Mouse (Mus musculus) limb, embryonic 13.5 days (tissue): ENCODE results near the gene Inpp5a. TPM values are rescaled to one million over a fixed set of nuclear protein-coding genes. Genes with fewer than 3 reads are reported as not detected.

Source experiments
- ATAC-seq: fragments of 200-750 bp; cut with Nextera tagmentation; 2 replicates; pipeline ENCODE4 v1.8.0; 2017; ENCODE audit warnings: low read depth, moderate number of reproducible peaks, moderate TSS enrichment; ENCODE audit not compliant: low FRiP score
- H3K27ac ChIP-seq: fragments of 300-500 bp; sonication (generic); 2 replicates; pipeline ENCODE4 v1.5.1; 2015; ENCODE audit warnings: inconsistent platforms, mild to moderate bottlenecking, moderate library complexity
- H3K27me3 ChIP-seq: fragments of 300-500 bp; sonication (generic); 2 replicates; pipeline ENCODE4 v1.6.1; 2015; ENCODE audit warnings: mild to moderate bottlenecking, inconsistent platforms
- H3K36me3 ChIP-seq: fragments of 300-500 bp; sonication (generic); 2 replicates; pipeline ENCODE4 v1.6.1; 2015; ENCODE audit warnings: inconsistent platforms, mild to moderate bottlenecking, moderate library complexity
- H3K4me1 ChIP-seq: fragments of 300-500 bp; sonication (generic); 2 replicates; pipeline ENCODE4 v1.6.1; 2015; ENCODE audit warnings: inconsistent platforms
- H3K4me2 ChIP-seq: fragments of 300-500 bp; sonication (generic); replicated peaks from 2 replicates; pipeline ENCODE4 v1.6.1; 2015; ENCODE audit warnings: inconsistent platforms, mild to moderate bottlenecking, moderate library complexity
- H3K4me3 ChIP-seq: fragments of 300-500 bp; sonication (generic); 2 replicates; pipeline ENCODE4 v1.5.1; 2015; ENCODE audit warnings: moderate library complexity, mild to moderate bottlenecking, inconsistent platforms
- H3K9ac ChIP-seq: fragments of 300-500 bp; sonication (generic); 2 replicates; pipeline ENCODE4 v1.6.1; 2015; ENCODE audit warnings: mild to moderate bottlenecking, inconsistent platforms
- H3K9me3 ChIP-seq: fragments of 300-500 bp; sonication (generic); 2 replicates; pipeline ENCODE4 v1.6.1; 2016; ENCODE audit warnings: inconsistent platforms
- WGBS: fragments of 180-500 bp; shearing (Covaris S2); methylation state at CpG from one replicate; pipeline ENCODE4 v1.1.7; 2015; 5-methylcytosine and 5-hydroxymethylcytosine counted together
- polyA plus RNA-seq: library from polyadenylated mRNA; unstranded; fragments of >200 nt; fragmentation: Nextera tagmentation; extraction: Ambion mirVana; gene quantifications from 2 replicates; pipeline ENCODE4 v1.2.1, GENCODE M21; 2015

The Inpp5a gene
- polyA plus RNA-seq, 1 experiment from 2014 or later, result 25.2 TPM

DNA sequence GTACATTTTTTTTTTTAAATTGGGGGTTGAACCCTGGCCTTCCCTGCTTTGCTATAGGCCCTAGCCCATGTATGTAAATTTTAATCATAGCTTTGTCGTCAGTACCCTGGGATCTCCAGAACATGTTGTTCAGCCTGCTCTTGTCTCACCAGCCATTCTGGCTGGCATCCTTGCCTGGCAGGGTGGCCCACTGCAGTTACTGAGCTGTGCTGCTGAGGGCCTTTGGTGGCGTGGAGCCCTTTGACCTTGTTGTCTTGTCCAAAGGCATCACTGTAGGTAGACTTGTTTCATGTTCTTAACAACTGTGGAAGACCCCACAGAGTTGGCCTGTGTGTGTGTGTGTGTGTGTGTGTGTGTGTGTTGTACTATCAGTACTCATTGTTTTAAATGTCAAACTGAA lies 3.2 kb downstream of the Inpp5a start:
- WGBS, result 80% methylated on average over 2 of the region's 2 CpGs
- Histone ChIP-seq H3K27me3 (no peaks in the 10 kb centered on the region), H3K4me1 (peaks cover 45% of the 10 kb centered on the region), H3K27ac (no peak overlapping the region), H3K36me3 (no peaks in the 10 kb centered on the region), H3K4me2 (no peak overlapping the region), H3K4me3 (no peak overlapping the region), H3K9me3 (no peaks in the 10 kb centered on the region), H3K9ac (no peak overlapping the region)
- no peak for ATAC-seq

GRCm38 (mm10) chr7:139392691-139393235 lies 3.9 kb downstream of the Inpp5a start:
- Histone ChIP-seq H3K4me3 (no peak overlapping the region), H3K9ac (no peak overlapping the region), H3K4me2 (0 out of 2 replicates have a peak overlapping the region, but pooled peaks have one; percentile 1), H3K36me3 (no peaks in the 10 kb centered on the region), H3K27ac (no peak overlapping the region), H3K4me1 (peaks cover 47% of the 10 kb centered on the region), H3K9me3 (no peaks in the 10 kb centered on the region), H3K27me3 (no peaks in the 10 kb centered on the region)
- WGBS, result 67% methylated on average over 6 of the region's 6 CpGs
- no peak for ATAC-seq

GRCm38 (mm10) chr7:139397521-139397920 lies 8.6 kb downstream of the Inpp5a start:
- Histone ChIP-seq H3K4me1 (peaks cover 34% of the 10 kb centered on the region), H3K36me3 (no peaks in the 10 kb centered on the region), H3K27me3 (no peaks in the 10 kb centered on the region), H3K27ac (no peak overlapping the region), H3K9ac (no peak overlapping the region), H3K4me2 (no peak overlapping the region), H3K9me3 (no peaks in the 10 kb centered on the region), H3K4me3 (no peak overlapping the region)
- 44% methylated on average over 8 of the region's 8 CpGs for WGBS
- no peak for ATAC-seq

DNA sequence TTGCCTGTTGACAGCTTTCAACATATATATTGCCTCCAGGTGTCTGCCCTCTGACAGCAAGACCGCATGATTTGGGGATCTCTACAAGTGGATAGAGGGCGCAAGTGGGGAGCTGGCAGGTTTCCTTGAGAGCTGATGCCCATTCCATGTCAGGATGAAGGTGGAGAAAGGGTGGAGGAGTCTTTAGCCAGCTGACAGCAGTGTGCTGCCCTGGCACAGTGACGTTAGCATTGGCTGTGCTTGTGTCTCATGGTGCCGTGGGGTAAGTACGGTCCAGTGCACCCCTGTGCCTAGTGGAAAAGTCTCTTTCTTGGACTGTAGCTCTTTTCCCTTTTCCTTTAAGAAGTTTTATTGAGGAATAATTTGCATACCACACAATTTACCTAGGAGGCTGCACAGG lies 9.2 kb downstream of the Inpp5a start:
- no peak overlapping the region for H3K4me3 ChIP-seq
- H3K27ac ChIP-seq, result no peak overlapping the region
- H3K9me3 ChIP-seq, result no peaks in the 10 kb centered on the region
- no peaks in the 10 kb centered on the region for H3K36me3 ChIP-seq
- H3K9ac ChIP-seq, result no peak overlapping the region
- peaks cover 28% of the 10 kb centered on the region for H3K4me1 ChIP-seq
- ATAC-seq, result no peak
- 81% methylated on average over 5 of the region's 5 CpGs for WGBS
- H3K4me2 ChIP-seq, result no peak overlapping the region
- H3K27me3 ChIP-seq, result no peaks in the 10 kb centered on the region

DNA sequence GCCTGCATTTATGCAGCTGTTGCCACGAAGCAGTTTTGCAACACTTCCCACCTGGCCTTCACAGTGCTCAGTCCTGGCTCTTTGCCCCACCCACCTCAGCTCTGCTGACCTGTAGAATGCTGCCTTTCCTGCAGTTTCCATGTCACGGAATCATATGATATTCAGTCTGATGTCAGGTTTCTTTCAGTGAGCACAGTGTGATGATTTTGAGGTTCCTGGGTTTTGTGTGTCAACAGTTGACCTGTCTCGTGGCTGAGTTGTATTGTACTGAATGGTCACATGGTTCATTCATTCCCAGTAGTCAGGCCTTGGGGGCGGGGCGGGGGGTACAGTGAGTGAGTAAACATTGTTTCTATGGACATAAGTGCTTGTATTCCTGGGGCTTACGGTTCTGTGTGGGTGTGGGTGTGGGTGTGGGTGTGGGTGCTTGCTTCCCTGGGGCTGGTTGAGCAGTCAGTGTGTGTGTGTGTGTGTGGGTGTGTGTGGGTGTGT lies 9.7 kb downstream of the Inpp5a start:
- Histone ChIP-seq H3K36me3 (no peaks in the 10 kb centered on the region), H3K27me3 (no peaks in the 10 kb centered on the region), H3K9me3 (no peaks in the 10 kb centered on the region), H3K4me3 (no peak overlapping the region), H3K4me2 (no peak overlapping the region), H3K4me1 (peaks cover 25% of the 10 kb centered on the region), H3K27ac (no peak overlapping the region), H3K9ac (no peak overlapping the region)
- 78% methylated on average over 6 of the region's 6 CpGs for WGBS
- no peak for ATAC-seq

GRCm38 (mm10) chr7:139399572-139399971 lies 10.7 kb downstream of the Inpp5a start:
- no peaks in the 10 kb centered on the region for H3K27me3 ChIP-seq
- no peak overlapping the region for H3K4me2 ChIP-seq
- no peak overlapping the region for H3K27ac ChIP-seq
- H3K9me3 ChIP-seq, result no peaks in the 10 kb centered on the region
- H3K4me3 ChIP-seq, result no peak overlapping the region
- peaks cover 25% of the 10 kb centered on the region for H3K4me1 ChIP-seq
- no peak overlapping the region for H3K9ac ChIP-seq
- H3K36me3 ChIP-seq, result no peaks in the 10 kb centered on the region
- 80% methylated on average over 4 of the region's 4 CpGs for WGBS
- no peak for ATAC-seq

DNA sequence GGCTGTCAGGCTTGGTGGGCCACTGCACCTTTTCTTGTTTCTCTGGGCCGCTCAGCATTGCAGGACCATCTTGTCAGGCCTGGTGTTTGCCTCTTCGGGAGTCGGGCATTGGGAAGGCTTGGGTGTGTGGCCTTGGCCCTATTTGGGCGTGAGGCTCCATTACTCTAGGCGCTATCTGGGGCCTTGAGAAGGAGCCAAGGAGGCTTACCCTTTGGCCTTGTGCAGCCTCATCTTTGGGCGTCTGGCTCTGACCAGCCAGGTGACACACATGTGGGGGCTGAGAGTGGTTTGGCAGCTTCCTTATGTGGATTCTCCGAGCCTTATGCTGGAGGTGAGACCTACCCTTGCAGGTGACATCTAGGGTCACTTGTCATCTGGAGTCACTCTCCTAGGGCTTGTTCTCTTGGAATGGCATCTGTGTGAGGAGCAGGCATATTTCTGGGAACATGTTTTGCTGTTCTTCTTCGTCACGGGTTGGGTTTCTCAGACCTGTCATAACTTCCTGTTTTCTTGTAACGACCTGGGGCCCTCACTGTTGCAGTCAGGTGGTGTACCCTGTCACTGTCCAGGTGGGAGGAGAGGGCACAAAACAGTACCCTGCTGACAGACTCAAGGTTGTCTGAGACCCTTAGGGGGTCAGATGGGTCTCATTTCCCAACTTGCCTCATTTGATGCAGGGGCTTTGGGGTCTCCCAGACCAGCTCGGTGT lies 11.2 kb downstream of the Inpp5a start:
- H3K4me3 ChIP-seq, result no peak overlapping the region
- no peak overlapping the region for H3K27ac ChIP-seq
- H3K9me3 ChIP-seq, result no peaks in the 10 kb centered on the region
- no peaks in the 10 kb centered on the region for H3K27me3 ChIP-seq
- H3K4me1 ChIP-seq, result peaks cover 25% of the 10 kb centered on the region
- peaks cover 3% of the 10 kb centered on the region for H3K36me3 ChIP-seq
- 83% methylated on average over 11 of the region's 11 CpGs for WGBS
- no peak overlapping the region for H3K9ac ChIP-seq
- H3K4me2 ChIP-seq, result no peak overlapping the region
- no peak for ATAC-seq

GRCm38 (mm10) chr7:139400926-139401325 lies 12.0 kb downstream of the Inpp5a start:
- Histone ChIP-seq H3K4me3 (no peak overlapping the region), H3K27ac (no peak overlapping the region), H3K36me3 (peaks cover 8% of the 10 kb centered on the region), H3K4me2 (no peak overlapping the region), H3K9me3 (no peaks in the 10 kb centered on the region), H3K27me3 (no peaks in the 10 kb centered on the region), H3K9ac (no peak overlapping the region), H3K4me1 (peaks cover 25% of the 10 kb centered on the region)
- WGBS, result 94% methylated on average over 3 of the region's 3 CpGs
- ATAC-seq, result no peak

GRCm38 (mm10) chr7:139401791-139402190 lies 12.9 kb downstream of the Inpp5a start:
- Histone ChIP-seq H3K27me3 (no peaks in the 10 kb centered on the region), H3K4me2 (no peak overlapping the region), H3K27ac (peak overlapping the region; percentile 6; the same call in 1 of the 2 replicates), H3K4me1 (peaks cover 25% of the 10 kb centered on the region), H3K36me3 (peaks cover 8% of the 10 kb centered on the region), H3K9ac (no peak overlapping the region), H3K9me3 (no peaks in the 10 kb centered on the region), H3K4me3 (no peak overlapping the region)
- 66% methylated on average over 8 of the region's 8 CpGs for WGBS
- no peak for ATAC-seq

- H3K9ac ChIP-seq, result no peak overlapping the region
- no peaks in the 10 kb centered on the region for H3K9me3 ChIP-seq
- no peak for ATAC-seq
- WGBS, result 91% methylated on average over 4 of the region's 4 CpGs
- no peak overlapping the region for H3K4me2 ChIP-seq
- peaks cover 8% of the 10 kb centered on the region for H3K36me3 ChIP-seq
- no peaks in the 10 kb centered on the region for H3K27me3 ChIP-seq
- H3K27ac ChIP-seq, result no peak overlapping the region
- H3K4me1 ChIP-seq, result peaks cover 18% of the 10 kb centered on the region
- H3K4me3 ChIP-seq, result no peak overlapping the region
Observed at GRCm38 (mm10) chr7:139402721-139403120, 13.8 kb downstream of the Inpp5a start.

GRCm38 (mm10) chr7:139406581-139406980 lies 17.7 kb downstream of the Inpp5a start:
- 89% methylated on average over 2 of the region's 2 CpGs for WGBS
- no peak for ATAC-seq
- no peak overlapping the region for H3K4me2 ChIP-seq

GRCm38 (mm10) chr7:139407966-139408365 lies 19.1 kb downstream of the Inpp5a start:
- Histone ChIP-seq H3K36me3 (peaks cover 8% of the 10 kb centered on the region), H3K9ac (no peak overlapping the region), H3K27ac (no peak overlapping the region), H3K4me3 (no peak overlapping the region), H3K4me2 (no peak overlapping the region), H3K4me1 (peaks cover 11% of the 10 kb centered on the region; the same call in 1 of the 2 replicates), H3K9me3 (no peaks in the 10 kb centered on the region), H3K27me3 (no peaks in the 10 kb centered on the region)
- ATAC-seq, result no peak

More at GRCm38 (mm10) chr7:139406581-139406980, 17.7 kb downstream of the Inpp5a start:
- no peak overlapping the region for H3K27ac ChIP-seq
- peaks cover 8% of the 10 kb centered on the region for H3K36me3 ChIP-seq
- no peaks in the 10 kb centered on the region for H3K27me3 ChIP-seq
- no peak overlapping the region for H3K9ac ChIP-seq
- H3K9me3 ChIP-seq, result no peaks in the 10 kb centered on the region
- no peak overlapping the region for H3K4me3 ChIP-seq
- peaks cover 6% of the 10 kb centered on the region; the same call in 1 of the 2 replicates for H3K4me1 ChIP-seq
